Mouse (Mus musculus) right cerebral cortex, postnatal 10 days (tissue): Measurements from ENCODE around the gene Nprl3.
"Not testable (repeated sequence)": the region's sequence is repeated elsewhere in the genome, so short reads cannot be mapped to it uniquely, and the experiment has no call there.

Source experiments
- DNase-seq, 2 experiments: peaks; one replicate each; pipeline ENCODE4 v3.0.0; 2021; ENCODE audit warnings: low spot score in 2 of 2

Nprl3 gene

DNA sequence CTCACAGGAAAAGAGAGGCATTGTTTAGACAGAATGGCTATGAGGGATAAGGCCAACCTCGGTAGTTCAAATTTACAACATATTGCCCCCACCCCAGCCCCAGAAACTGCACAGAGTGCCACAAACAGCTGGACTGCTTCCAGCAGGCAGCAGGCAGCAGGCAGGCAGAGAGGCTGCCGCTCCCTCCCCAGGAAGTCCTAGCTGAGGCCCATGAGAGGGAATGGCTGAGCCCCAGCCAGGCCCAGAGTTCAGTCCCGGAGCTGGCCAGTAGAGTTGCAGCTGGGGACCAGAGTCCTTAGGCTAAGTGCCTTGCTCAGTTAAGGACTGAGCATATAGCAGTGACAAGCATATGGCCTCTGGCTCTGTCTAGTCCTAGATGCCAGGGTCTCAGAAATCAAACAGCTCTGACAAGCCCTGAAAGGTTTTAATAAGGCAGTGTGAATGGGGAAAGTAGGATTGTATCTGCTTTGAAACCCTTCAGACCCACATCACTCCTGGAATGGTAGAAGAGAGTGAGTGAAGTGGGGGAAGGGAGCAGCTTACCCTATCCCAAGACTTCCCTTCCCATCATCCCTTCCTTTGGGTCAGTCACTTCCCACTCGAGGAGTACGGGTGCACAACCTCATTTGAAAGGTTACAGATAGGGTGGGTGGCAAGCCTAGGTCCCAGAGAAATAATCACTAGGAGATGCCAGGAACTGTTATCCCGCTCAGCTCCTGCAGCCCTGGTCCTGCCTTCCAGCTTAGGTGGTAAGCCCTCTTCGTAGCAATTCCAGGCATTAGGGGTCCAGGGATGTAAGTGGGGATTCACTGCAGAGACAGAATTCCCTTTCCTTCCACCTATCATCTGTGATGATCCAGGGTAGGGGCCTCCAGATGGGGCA, 42.0 kb downstream of the Nprl3 start:
- peak in 1 of 2 experiments; percentile 51 for DNase-seq

- peak; percentile 79 to 81 for DNase-seq
These were observed 42.9 kb downstream of the Nprl3 start for GRCm38 (mm10) chr11:32224468-32225139.

GRCm38 (mm10) chr11:32223297-32223967, 44.1 kb downstream of the Nprl3 start:
- no peak for DNase-seq

- peak in 1 of 2 experiments; percentile 25 for DNase-seq
These were observed 44.8 kb downstream of the Nprl3 start for GRCm38 (mm10) chr11:32222570-32223194.

DNA sequence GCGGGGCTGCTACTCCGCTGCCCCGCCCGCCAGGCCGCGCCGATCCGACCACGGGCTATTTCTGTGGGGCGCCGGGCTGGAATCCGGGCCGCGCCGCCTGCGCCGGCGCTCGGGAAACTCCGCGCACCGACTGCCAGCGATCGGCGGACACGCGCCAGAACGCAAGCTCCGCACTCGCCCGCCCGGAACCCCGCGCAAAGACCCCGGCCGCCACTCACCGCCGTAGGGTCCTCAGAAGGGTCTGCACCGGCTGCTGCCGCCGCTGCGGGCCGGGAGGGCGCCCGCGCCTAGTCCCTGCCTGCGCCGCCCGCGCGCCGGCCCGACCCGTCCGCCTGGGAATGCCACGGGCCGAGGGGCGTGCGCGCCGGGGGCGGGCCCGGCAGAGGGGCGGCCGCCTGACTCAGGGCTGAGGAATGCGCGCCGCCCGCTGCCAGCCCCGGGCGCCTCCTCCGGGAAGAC, 45.5 kb downstream of the Nprl3 start, which contains the start of gene Rhbdf1:
Gene Rhbdf1, minus strand, starts transcription at position 350 of the 459 bp plus-strand sequence.
- peak in 1 of 2 experiments; percentile 55 for DNase-seq

GRCm38 (mm10) chr11:32221225-32221950, 46.1 kb downstream of the Nprl3 start:
- peak; percentile 52 to 55 for DNase-seq

DNA sequence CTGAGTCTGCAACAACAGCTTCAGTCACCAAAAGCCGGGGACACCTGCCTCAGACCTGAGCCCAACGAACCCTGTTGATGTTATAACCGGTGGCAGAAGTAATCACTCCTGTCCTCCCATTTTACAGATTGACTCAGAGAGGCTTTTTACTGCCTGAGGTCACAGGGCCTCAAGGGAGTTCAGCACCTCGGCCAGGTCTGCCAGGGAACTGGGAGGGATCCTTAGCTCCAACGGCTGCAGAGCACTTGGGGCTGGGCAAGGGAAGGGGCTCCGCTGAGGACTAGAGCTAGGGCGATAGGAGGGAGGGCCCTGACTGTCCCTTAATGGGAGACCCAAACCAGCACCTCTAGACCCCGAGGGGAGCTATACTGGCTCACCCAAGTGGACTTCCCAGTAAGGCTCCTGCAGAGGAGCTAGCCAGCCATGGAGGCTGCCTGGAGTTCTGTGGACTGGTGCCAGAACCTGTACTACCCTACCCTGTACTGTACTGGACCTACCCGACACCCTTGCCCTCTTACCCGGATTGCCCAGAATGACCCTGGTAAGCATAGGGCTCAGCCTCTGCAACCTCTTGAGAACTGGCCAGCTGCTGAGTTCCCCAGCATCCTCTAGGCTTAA, 46.8 kb downstream of the Nprl3 start:
- peak in 1 of 2 experiments; percentile 55 for DNase-seq

- DNase-seq = peak in 1 of 2 experiments; percentile 50
These were observed 48.2 kb downstream of the Nprl3 start for GRCm38 (mm10) chr11:32219287-32219686.

DNA sequence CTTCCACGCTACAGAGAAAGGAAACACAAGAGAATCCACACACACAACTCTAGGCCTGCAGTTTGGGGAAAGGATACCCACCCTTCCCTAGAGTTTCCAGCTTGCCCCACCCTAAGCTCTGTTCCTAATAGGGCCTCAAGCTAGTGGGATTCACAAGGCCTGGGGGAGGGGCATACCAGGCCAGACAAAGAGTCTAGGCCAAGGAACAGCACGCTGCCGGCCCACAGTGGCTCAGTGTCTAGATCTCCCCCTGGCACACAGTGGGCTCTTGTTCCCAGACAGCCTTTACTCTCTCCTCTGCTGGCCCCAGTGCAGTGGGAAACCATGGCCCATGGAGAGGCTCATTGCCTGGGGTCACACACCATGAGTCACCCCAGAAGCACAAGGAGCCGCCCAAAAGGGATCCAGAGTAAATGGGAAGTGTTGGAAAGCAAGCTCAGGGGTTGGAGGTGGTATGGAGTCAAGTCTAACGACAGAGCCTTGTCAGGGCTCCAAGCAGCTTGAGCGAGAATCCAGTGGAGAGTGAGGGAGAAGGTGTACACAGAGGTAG, 48.9 kb downstream of the Nprl3 start:
- peak; percentile 60 to 74 for DNase-seq

GRCm38 (mm10) chr11:32216851-32217250, 50.7 kb downstream of the Nprl3 start:
- peak; percentile 62 to 78 for DNase-seq

- no peak for DNase-seq
These were observed 51.9 kb downstream of the Nprl3 start for GRCm38 (mm10) chr11:32215372-32216162.

- no peak for DNase-seq
These were observed 56.9 kb downstream of the Nprl3 start for GRCm38 (mm10) chr11:32210623-32211022.

DNA sequence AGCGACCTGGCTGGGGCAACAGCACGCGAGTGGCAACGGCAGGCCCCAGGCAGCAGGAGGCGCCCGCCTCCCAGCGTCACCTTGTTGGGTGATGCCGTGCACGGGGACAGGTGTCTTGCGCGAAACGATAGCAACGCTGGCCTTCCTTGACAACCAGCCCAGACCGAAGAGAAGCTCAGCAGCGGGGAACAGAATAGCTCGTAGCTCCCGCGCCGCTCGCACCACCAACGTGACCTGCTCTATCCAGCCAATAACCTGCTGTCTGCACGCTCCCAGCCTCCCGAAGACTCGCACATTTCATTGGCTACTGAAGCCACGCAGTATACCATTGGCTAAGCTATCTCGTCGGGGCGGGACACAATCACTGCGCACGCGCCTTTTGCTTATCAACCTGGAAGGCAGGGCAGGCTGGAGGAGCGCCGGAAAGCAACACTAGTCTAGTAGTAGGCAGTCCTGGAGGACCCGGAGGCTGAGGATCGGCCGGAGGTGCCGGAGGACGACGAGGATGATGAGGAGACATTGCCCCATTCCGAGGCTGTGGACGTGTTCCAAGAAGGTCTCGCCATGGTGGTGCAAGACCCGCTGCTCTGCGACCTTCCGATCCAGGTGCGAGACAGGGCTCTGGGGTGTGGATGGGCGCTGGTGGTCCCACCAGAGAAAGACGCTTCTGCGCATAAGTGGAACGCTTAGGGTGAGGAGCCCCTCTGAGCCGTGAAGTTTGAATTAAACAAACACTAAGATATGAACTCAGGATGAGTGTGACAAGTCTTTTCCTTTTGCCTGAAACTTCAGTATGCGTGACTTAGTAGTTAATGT, 62.2 kb downstream of the Nprl3 start, which contains the start of gene Snrnp25:
Gene Snrnp25, plus strand, starts transcription at position 358 of the 816 bp plus-strand sequence.
- DNase-seq = peak; percentile 98

GRCm38 (mm10) chr11:32201922-32202685, 65.4 kb downstream of the Nprl3 start:
- DNase-seq = no peak

- not testable (repeated sequence) for DNase-seq
These were observed 66.5 kb downstream of the Nprl3 start for GRCm38 (mm10) chr11:32200992-32201391.

GRCm38 (mm10) chr11:32200075-32200601, 67.4 kb downstream of the Nprl3 start, which contains the start of gene Il9r:
Gene Il9r (minus strand): TSS chr11:32200279.
- DNase-seq = peak in 1 of 2 experiments; percentile 6

GRCm38 (mm10) chr11:32199230-32199629, 68.3 kb downstream of the Nprl3 start:
- DNase-seq = peak in 1 of 2 experiments; percentile 11
